Mouse (Mus musculus) right cerebral cortex, adult 18-20 months (tissue): Measurements from ENCODE around the gene Sec1.
"Not testable (repeated sequence)": the region's sequence is repeated elsewhere in the genome, so short reads cannot be mapped to it uniquely, and the experiment has no call there.

Experiments
- DNase-seq: peaks from one replicate; pipeline ENCODE4 v3.0.0; 2022; ENCODE audit warnings: mixed read lengths

Gene Sec1

GRCm38 (mm10) chr7:45677627-45678295 lies 16.4 kb downstream of the Sec1 start:
- DNase-seq: no peak

- DNase-seq: no peak
Measured at GRCm38 (mm10) chr7:45668921-45669320, 25.3 kb downstream of the Sec1 start.

GRCm38 (mm10) chr7:45667761-45668160 lies 26.4 kb downstream of the Sec1 start:
- DNase-seq: no peak

GRCm38 (mm10) chr7:45666161-45666560 lies 28.0 kb downstream of the Sec1 start, which contains the start of gene Fut2:
Gene Fut2 (minus strand): TSS chr7:45666394.
- no peak for DNase-seq

GRCm38 (mm10) chr7:45665303-45666138 lies 28.7 kb downstream of the Sec1 start:
- no peak for DNase-seq

GRCm38 (mm10) chr7:45661702-45662101 lies 32.5 kb downstream of the Sec1 start:
- DNase-seq: not testable (repeated sequence)

GRCm38 (mm10) chr7:45660746-45661478 lies 33.3 kb downstream of the Sec1 start:
- DNase-seq: no peak

- DNase-seq: no peak
Measured at GRCm38 (mm10) chr7:45654424-45655047, 39.7 kb downstream of the Sec1 start.

GRCm38 (mm10) chr7:45650484-45650883 lies 43.7 kb downstream of the Sec1 start:
- DNase-seq: not testable (repeated sequence)

GRCm38 (mm10) chr7:45649351-45649750 lies 44.9 kb downstream of the Sec1 start:
- DNase-seq: no peak

GRCm38 (mm10) chr7:45646671-45647070 lies 47.5 kb downstream of the Sec1 start:
- DNase-seq: no peak

- no peak for DNase-seq
Measured at GRCm38 (mm10) chr7:45645591-45645971, 48.6 kb downstream of the Sec1 start.

- DNase-seq: no peak
Measured at GRCm38 (mm10) chr7:45644872-45645590, 49.2 kb downstream of the Sec1 start.

GRCm38 (mm10) chr7:45644183-45644582 lies 50.0 kb downstream of the Sec1 start:
- peak; percentile 85 for DNase-seq

- DNase-seq: peak; percentile 95
Measured at GRCm38 (mm10) chr7:45643441-45644178, 50.6 kb downstream of the Sec1 start.

GRCm38 (mm10) chr7:45642503-45643255 lies 51.5 kb downstream of the Sec1 start:
- DNase-seq: no peak

GRCm38 (mm10) chr7:45642083-45642482 lies 52.1 kb downstream of the Sec1 start:
- DNase-seq: no peak

- no peak for DNase-seq
Measured at GRCm38 (mm10) chr7:45641391-45642040, 52.7 kb downstream of the Sec1 start.

- DNase-seq: no peak
Measured at GRCm38 (mm10) chr7:45640191-45640957, 53.8 kb downstream of the Sec1 start.
